Mouse (Mus musculus) CH12.LX (cell line): Measurements from ENCODE around the gene Gm8180.
"Not testable (repeated sequence)": the region's sequence is repeated elsewhere in the genome, so short reads cannot be mapped to it uniquely, and the experiment has no call there.

Source experiments
- CTCF ChIP-seq, 2 experiments: IDR thresholded peaks in 1 of 2; conservative IDR thresholded peaks in 1 of 2; 2 replicates each; pipeline ENCODE4 v1.5.1; 2011 to 2012; ENCODE audit warnings: low read depth in 2 of 2, low read length in 2 of 2, improper control_type of control experiment in 1 of 2, inconsistent platforms in 1 of 2, mild to moderate bottlenecking in 1 of 2, moderate library complexity in 1 of 2
- ELF1 ChIP-seq: IDR thresholded peaks from 2 replicates; pipeline ENCODE4 v1.6.1; 2014; ENCODE audit warnings: low read depth, mild to moderate bottlenecking, inconsistent platforms, low read length, improper control_type of control experiment
- EP300 ChIP-seq: IDR thresholded peaks from 2 replicates; pipeline ENCODE4 v1.6.1; 2011; ENCODE audit warnings: low read length, improper control_type of control experiment
- KAT2A ChIP-seq: IDR thresholded peaks from 2 replicates; pipeline ENCODE4 v1.6.1; 2012; ENCODE audit warnings: low read length, improper control_type of control experiment, inconsistent platforms; ENCODE audit not compliant: insufficient replicate concordance
- MAFK ChIP-seq: IDR thresholded peaks from 2 replicates; pipeline ENCODE4 v1.6.1; 2011; ENCODE audit warnings: low read length, improper control_type of control experiment; ENCODE audit not compliant: insufficient replicate concordance
- MYC ChIP-seq: IDR thresholded peaks from 2 replicates; pipeline ENCODE4 v1.6.1; 2011; ENCODE audit warnings: low read depth, mild to moderate bottlenecking, improper control_type of control experiment, low read length
- POLR2A ChIP-seq: IDR thresholded peaks from 2 replicates; pipeline ENCODE4 v1.6.1; 2011; ENCODE audit warnings: low read depth, mild to moderate bottlenecking, improper control_type of control experiment, low read length
- RAD21 ChIP-seq: IDR thresholded peaks from 2 replicates; pipeline ENCODE4 v1.6.1; 2011; ENCODE audit warnings: low read depth, mild to moderate bottlenecking, low read length, improper control_type of control experiment, moderate library complexity
- SMC3 ChIP-seq: IDR thresholded peaks from 2 replicates; pipeline ENCODE4 v1.6.1; 2011; ENCODE audit warnings: low read depth, low read length, improper control_type of control experiment
- USF2 ChIP-seq: conservative IDR thresholded peaks from 2 replicates; pipeline ENCODE4 v1.6.1; 2011; ENCODE audit warnings: low read depth, low read length, improper control_type of control experiment
- ZC3H11A ChIP-seq: IDR thresholded peaks from 2 replicates; pipeline ENCODE4 v1.6.1; 2012; ENCODE audit warnings: low read depth, mild to moderate bottlenecking, inconsistent platforms, low read length, improper control_type of control experiment

- TF ChIP-seq USF2; CTCF (conservative IDR thresholded peaks at IDR 0.05 in 1 of 2, IDR thresholded peaks at IDR 0.05 in 1 of 2; ENCODE audit: low read depth in 2 of 2, low read length in 2 of 2); ELF1; KAT2A; SMC3; EP300; MYC; POLR2A; MAFK; ZC3H11A; RAD21: not testable (repeated sequence)
Observed at GRCm38 (mm10) chr14:43796905-43797470, 12.4 kb upstream of the Gm8180 start.
